Mouse (Mus musculus) yolk sac, embryonic 10.5 days (tissue): Measurements from ENCODE around the gene Btbd16.
A peak's percentile ranks its signal among the peaks of the same experiment; 100 is the strongest.

ENCODE experiments used
- DNase-seq: peaks from one replicate; pipeline ENCODE4 v3.0.0-alpha.2; 2017; ENCODE audit warnings: low spot score

Btbd16 gene

GRCm38 (mm10) chr7:130770707-130771106 is 3.2 kb upstream of the Btbd16 start:
- peak; percentile 70 for DNase-seq

GRCm38 (mm10) chr7:130773171-130773830 is 568 bp upstream of the Btbd16 start:
- DNase-seq, result no peak

- no peak for DNase-seq
Observed at GRCm38 (mm10) chr7:130780866-130781419, 7.1 kb downstream of the Btbd16 start.

- DNase-seq, result no peak
Observed at GRCm38 (mm10) chr7:130782501-130783050, 8.7 kb downstream of the Btbd16 start.

GRCm38 (mm10) chr7:130785923-130786575 is 12.2 kb downstream of the Btbd16 start:
- DNase-seq, result no peak

GRCm38 (mm10) chr7:130786708-130787107 is 12.8 kb downstream of the Btbd16 start:
- DNase-seq, result no peak

GRCm38 (mm10) chr7:130787537-130787936 is 13.7 kb downstream of the Btbd16 start:
- no peak for DNase-seq

GRCm38 (mm10) chr7:130788950-130789349 is 15.1 kb downstream of the Btbd16 start:
- DNase-seq, result no peak

- no peak for DNase-seq
Observed at GRCm38 (mm10) chr7:130789456-130789855, 15.6 kb downstream of the Btbd16 start.

GRCm38 (mm10) chr7:130793671-130794070 is 19.8 kb downstream of the Btbd16 start:
- no peak for DNase-seq

GRCm38 (mm10) chr7:130796786-130797185 is 22.9 kb downstream of the Btbd16 start:
- DNase-seq, result no peak

GRCm38 (mm10) chr7:130797524-130797923 is 23.7 kb downstream of the Btbd16 start:
- no peak for DNase-seq

GRCm38 (mm10) chr7:130799418-130799817 is 25.5 kb downstream of the Btbd16 start:
- DNase-seq, result peak; percentile 52

GRCm38 (mm10) chr7:130800681-130801080 is 26.8 kb downstream of the Btbd16 start:
- DNase-seq, result no peak

- no peak for DNase-seq
Observed at GRCm38 (mm10) chr7:130801811-130802210, 27.9 kb downstream of the Btbd16 start.

- no peak for DNase-seq
Observed at GRCm38 (mm10) chr7:130803251-130803825, 29.5 kb downstream of the Btbd16 start.

GRCm38 (mm10) chr7:130804991-130805390 is 31.1 kb downstream of the Btbd16 start:
- no peak for DNase-seq

GRCm38 (mm10) chr7:130807749-130808148 is 33.9 kb downstream of the Btbd16 start:
- no peak for DNase-seq

- no peak for DNase-seq
Observed at GRCm38 (mm10) chr7:130808694-130809093, 34.8 kb downstream of the Btbd16 start.

- no peak for DNase-seq
Observed at GRCm38 (mm10) chr7:130810238-130810637, 36.4 kb downstream of the Btbd16 start.

- peak; percentile 62 for DNase-seq
Observed at GRCm38 (mm10) chr7:130812407-130812806, 38.5 kb downstream of the Btbd16 start.

GRCm38 (mm10) chr7:130815601-130816000 is 41.7 kb downstream of the Btbd16 start:
- no peak for DNase-seq

GRCm38 (mm10) chr7:130816243-130816642 is 42.4 kb downstream of the Btbd16 start:
- DNase-seq, result no peak
